Mouse (Mus musculus) myocyte (in vitro differentiated cells): ENCODE results near the gene Tnc. TPM values are rescaled to one million over a fixed set of nuclear protein-coding genes. Genes with fewer than 3 reads are reported as not detected.

ENCODE experiments used
- H3K27me3 ChIP-seq: one replicate; pipeline ENCODE4 v1.6.1; 2011; ENCODE audit not compliant: control insufficient read depth, insufficient read depth, insufficient read length
- H3K36me3 ChIP-seq: one replicate; pipeline ENCODE4 v1.6.1; 2011; ENCODE audit not compliant: control insufficient read depth, insufficient read depth
- H3K4me2 ChIP-seq: one replicate; pipeline ENCODE4 v1.6.1; 2011; ENCODE audit warnings: low read depth, control low read depth
- H3K4me3 ChIP-seq: one replicate; pipeline ENCODE4 v1.5.1; 2011; ENCODE audit warnings: mild to moderate bottlenecking, control low read depth, moderate library complexity
- H3K79me2 ChIP-seq: one replicate; pipeline ENCODE4 v1.6.1; 2011; ENCODE audit not compliant: control insufficient read depth, insufficient read depth
- H3ac ChIP-seq: one replicate; pipeline ENCODE4 v1.6.1; 2011; ENCODE audit not compliant: control insufficient read depth, insufficient read length
- CEBPB ChIP-seq: IDR thresholded peaks from 2 replicates; pipeline ENCODE4 v1.6.1; 2011; ENCODE audit warnings: mild to moderate bottlenecking, moderate library complexity; ENCODE audit not compliant: poor library complexity, insufficient read depth, severe bottlenecking
- E2F4 ChIP-seq: IDR thresholded peaks from one replicate; pipeline ENCODE4 v1.6.1; 2011; ENCODE audit warnings: mild to moderate bottlenecking, control low read depth, moderate library complexity; ENCODE audit not compliant: insufficient read depth
- MAX ChIP-seq: IDR thresholded peaks from one replicate; pipeline ENCODE4 v1.6.1; 2011; ENCODE audit warnings: low read depth, mild to moderate bottlenecking, control low read depth
- MYOD1 ChIP-seq, 3 experiments: IDR thresholded peaks; one replicate each; pipeline ENCODE4 v1.6.1; 2011; ENCODE audit warnings: control low read depth in 2 of 3, low read depth in 2 of 3, mild to moderate bottlenecking in 2 of 3, moderate library complexity in 1 of 3; ENCODE audit not compliant: insufficient read length in 2 of 3, control insufficient read depth in 1 of 3
- MYOG ChIP-seq, 3 experiments: IDR thresholded peaks; one replicate each; pipeline ENCODE4 v1.6.1; 2011; ENCODE audit warnings: control low read depth in 2 of 3, low read depth in 2 of 3, mild to moderate bottlenecking in 2 of 3; ENCODE audit not compliant: insufficient read length in 2 of 3, control insufficient read depth in 1 of 3, insufficient read depth in 1 of 3
- POLR2A ChIP-seq: IDR thresholded peaks from one replicate; pipeline ENCODE4 v1.6.1; 2011; ENCODE audit warnings: low read depth, mild to moderate bottlenecking, control low read depth, moderate library complexity; ENCODE audit not compliant: insufficient read length
- POLR2AphosphoS2 ChIP-seq: IDR thresholded peaks from one replicate; pipeline ENCODE4 v1.6.1; 2011; ENCODE audit warnings: low read depth, control low read depth; ENCODE audit not compliant: insufficient read length
- REST ChIP-seq: IDR thresholded peaks from one replicate; pipeline ENCODE4 v1.6.1; 2011; ENCODE audit warnings: mild to moderate bottlenecking, control low read depth, moderate library complexity; ENCODE audit not compliant: insufficient read depth, insufficient read length
- SRF ChIP-seq: IDR thresholded peaks from one replicate; pipeline ENCODE4 v1.6.1; 2011; ENCODE audit warnings: low read depth; ENCODE audit not compliant: control insufficient read depth, insufficient read length
- TCF12 ChIP-seq: IDR thresholded peaks from one replicate; pipeline ENCODE4 v1.6.1; 2011; ENCODE audit warnings: mild to moderate bottlenecking, control low read depth; ENCODE audit not compliant: poor library complexity, insufficient read depth, severe bottlenecking
- TCF3 ChIP-seq: IDR thresholded peaks from one replicate; pipeline ENCODE4 v1.6.1; 2011; ENCODE audit warnings: low read depth, control low read depth; ENCODE audit not compliant: insufficient read length
- USF1 ChIP-seq: IDR thresholded peaks from one replicate; pipeline ENCODE4 v1.6.1; 2011; ENCODE audit warnings: low read depth, mild to moderate bottlenecking, control low read depth, moderate library complexity
- polyA plus RNA-seq: library from polyadenylated mRNA; unstranded; fragments of >200 nt; fragmentation: generic; extraction: Trizol; gene quantifications from one replicate; pipeline ENCODE4 v1.2.1, GENCODE M21; 2012; ENCODE audit warnings: missing spikeins

The Tnc gene
- polyA plus RNA-seq: 183 TPM

GRCm38 (mm10) chr4:64046831-64047493 is at the start of gene Tnc:
Gene Tnc, minus strand, starts transcription at chr4:64047015.
- Histone ChIP-seq H3K4me2 (peak within 1 kb of the TSS; percentile 78), H3K36me3 (peaks cover under 1% of the 10 kb centered on the region), H3ac (no peak within 1 kb of the TSS), H3K4me3 (peak within 1 kb of the TSS; percentile 84), H3K27me3 (no peaks in the 10 kb centered on the region), H3K79me2 (peaks cover 45% of the 10 kb centered on the region)
- TF ChIP-seq MYOD1 (IDR thresholded peaks at IDR 0.05; ENCODE audit: control insufficient read depth in 1 of 3, insufficient read length in 2 of 3, low read depth in 2 of 3) (peak; percentile 12 to 82 (median 80)), CEBPB (peak; percentile 87), MAX (no peak), POLR2AphosphoS2 (peak; percentile 97), POLR2A (peak; percentile 99), TCF12 (peak; percentile 71), TCF3 (peak; percentile 36), USF1 (no peak), MYOG (IDR thresholded peaks at IDR 0.05; ENCODE audit: control insufficient read depth in 1 of 3, insufficient read depth in 1 of 3, insufficient read length in 2 of 3, low read depth in 2 of 3) (peak; percentile 71 to 95 (median 81)), REST (no peak), E2F4 (no peak), SRF (no peak)

GRCm38 (mm10) chr4:64094221-64094620 is 47.4 kb upstream of the Tnc start:
- H3K4me3 ChIP-seq: no peak overlapping the region
- H3K4me2 ChIP-seq: no peak overlapping the region
- H3K79me2 ChIP-seq: no peaks in the 10 kb centered on the region
- no peaks in the 10 kb centered on the region for H3K27me3 ChIP-seq
- TF ChIP-seq MAX (no peak), MYOG (IDR thresholded peaks at IDR 0.05; ENCODE audit: control insufficient read depth in 1 of 3, insufficient read depth in 1 of 3, insufficient read length in 2 of 3, low read depth in 2 of 3) (no peak), REST (no peak), POLR2AphosphoS2 (no peak), TCF12 (no peak), SRF (no peak), MYOD1 (IDR thresholded peaks at IDR 0.05; ENCODE audit: control insufficient read depth in 1 of 3, insufficient read length in 2 of 3, low read depth in 2 of 3) (no peak), TCF3 (no peak), E2F4 (no peak)
- no peak overlapping the region for H3ac ChIP-seq
- no peaks in the 10 kb centered on the region for H3K36me3 ChIP-seq

GRCm38 (mm10) chr4:64092857-64093256 is 46.0 kb upstream of the Tnc start:
- H3K79me2 ChIP-seq: no peaks in the 10 kb centered on the region
- H3ac ChIP-seq: no peak overlapping the region
- H3K4me3 ChIP-seq: no peak overlapping the region
- H3K36me3 ChIP-seq: no peaks in the 10 kb centered on the region
- TF ChIP-seq MAX (no peak), POLR2A (no peak), MYOD1 (IDR thresholded peaks at IDR 0.05; ENCODE audit: control insufficient read depth in 1 of 3, insufficient read length in 2 of 3, low read depth in 2 of 3) (no peak), REST (no peak), MYOG (IDR thresholded peaks at IDR 0.05; ENCODE audit: control insufficient read depth in 1 of 3, insufficient read depth in 1 of 3, insufficient read length in 2 of 3, low read depth in 2 of 3) (no peak), TCF12 (no peak), USF1 (no peak), POLR2AphosphoS2 (no peak), E2F4 (no peak), TCF3 (no peak), CEBPB (no peak), SRF (no peak)
- H3K27me3 ChIP-seq: no peaks in the 10 kb centered on the region
- H3K4me2 ChIP-seq: no peak overlapping the region

GRCm38 (mm10) chr4:64089378-64089777 is 42.6 kb upstream of the Tnc start:
- H3K27me3 ChIP-seq: no peaks in the 10 kb centered on the region
- H3ac ChIP-seq: no peak overlapping the region
- H3K4me2 ChIP-seq: no peak overlapping the region
- H3K79me2 ChIP-seq: no peaks in the 10 kb centered on the region
- H3K4me3 ChIP-seq: no peak overlapping the region
- TF ChIP-seq MYOG (IDR thresholded peaks at IDR 0.05; ENCODE audit: control insufficient read depth in 1 of 3, insufficient read depth in 1 of 3, insufficient read length in 2 of 3, low read depth in 2 of 3): no peak
- H3K36me3 ChIP-seq: no peaks in the 10 kb centered on the region

- no peaks in the 10 kb centered on the region for H3K36me3 ChIP-seq
- H3ac ChIP-seq: no peak overlapping the region
- no peak for TF ChIP-seq MYOG (IDR thresholded peaks at IDR 0.05; ENCODE audit: control insufficient read depth in 1 of 3, insufficient read depth in 1 of 3, insufficient read length in 2 of 3, low read depth in 2 of 3)
- no peaks in the 10 kb centered on the region for H3K27me3 ChIP-seq
- no peaks in the 10 kb centered on the region for H3K79me2 ChIP-seq
- no peak overlapping the region for H3K4me2 ChIP-seq
- no peak overlapping the region for H3K4me3 ChIP-seq
Observed at GRCm38 (mm10) chr4:64087675-64088074, 40.9 kb upstream of the Tnc start.
